Comparison of ENCODE assay signal across 24 mouse cellular contexts in the genomic region with DNA sequence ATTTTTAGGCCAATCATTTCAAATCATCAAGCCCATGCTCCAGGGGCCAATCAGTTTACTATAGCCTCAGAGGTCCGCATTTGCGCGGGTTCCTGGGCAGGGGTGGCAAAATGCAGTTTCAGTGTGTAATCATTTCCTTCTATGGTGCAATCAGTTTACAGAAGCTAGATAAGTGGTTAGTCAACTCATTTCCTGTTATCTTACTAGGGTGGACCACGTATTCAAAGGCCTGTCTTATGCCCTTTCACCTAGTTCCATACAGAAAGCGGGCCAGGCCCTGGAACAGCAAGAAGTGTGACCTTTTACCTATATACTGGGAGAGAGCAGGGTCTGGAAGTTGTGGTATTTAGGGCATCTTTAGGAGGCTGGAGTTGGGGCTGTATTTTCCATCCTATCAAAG.
"Had no signal": no experiment of that assay in that cellular context is flagged by ENCODE, and none has a peak within 500 bp of the region (broad histone marks: within the 10 kb centered on the region; RNA-seq: fewer than 3 reads in every experiment).

No protein-coding gene starts in this region.

- H3K9me3 ChIP-seq: hindbrain, embryonic 12.5 days; limb, embryonic 15.5 days had no signal

- H3K27ac ChIP-seq: heart, adult 2 months; hindbrain, embryonic 10.5 days; hindbrain, embryonic 12.5 days; hindbrain, embryonic 14.5 days; layer of hippocampus, adult 2 months; left cerebral cortex, adult 2 months; limb, embryonic 13.5 days; limb, embryonic 15.5 days; liver, embryonic 13.5 days had no signal

- H3K27me3 ChIP-seq: heart, embryonic 12.5 days; hindbrain, embryonic 12.5 days; limb, embryonic 13.5 days; limb, embryonic 15.5 days; liver, embryonic 13.5 days had no signal

- ATAC-seq: hindbrain, embryonic 16.5 days; inflammation-experienced regulatory T-cells, adult 6 months; intestine, embryonic 16.5 days had no signal

- H3K9ac ChIP-seq: heart, embryonic 12.5 days; hindbrain, embryonic 12.5 days; hindbrain, embryonic 14.5 days; limb, embryonic 13.5 days; limb, embryonic 15.5 days; liver, embryonic 13.5 days had no signal

- H3K4me2 ChIP-seq: heart, embryonic 12.5 days; hindbrain, embryonic 12.5 days; hindbrain, embryonic 14.5 days; limb, embryonic 13.5 days; limb, embryonic 15.5 days; liver, embryonic 13.5 days had no signal

- H3K36me3 ChIP-seq: heart, embryonic 12.5 days; hindbrain, embryonic 10.5 days; hindbrain, embryonic 12.5 days; limb, embryonic 13.5 days; limb, embryonic 15.5 days; liver, embryonic 13.5 days had no signal

- DNase-seq: gastrocnemius, postnatal 14 days; gastrocnemius, postnatal 36 days; heart, adult 11 months; heart, adult 2 months; heart, postnatal 10 days; heart, postnatal 4 days; kidney, adult 18-20 months; kidney, adult 8-10 months; kidney, postnatal 10 days; kidney, postnatal 25 days; kidney, postnatal 4 days; left cerebral cortex, postnatal 4 days; liver, embryonic 13.5 days had no signal

- H3K4me1 ChIP-seq: heart, embryonic 12.5 days; hindbrain, embryonic 10.5 days; hindbrain, embryonic 12.5 days; limb, embryonic 13.5 days; limb, embryonic 15.5 days; liver, embryonic 13.5 days had no signal

- H3K4me3 ChIP-seq: heart, adult 2 months; heart, embryonic 12.5 days; hindbrain, embryonic 10.5 days; hindbrain, embryonic 12.5 days; layer of hippocampus, adult 2 months; left cerebral cortex, adult 2 months; limb, embryonic 13.5 days; limb, embryonic 15.5 days; liver, embryonic 13.5 days had no signal
